Mouse (Mus musculus): ENCODE results near the gene Trip11.

The Trip11 gene

DNA sequence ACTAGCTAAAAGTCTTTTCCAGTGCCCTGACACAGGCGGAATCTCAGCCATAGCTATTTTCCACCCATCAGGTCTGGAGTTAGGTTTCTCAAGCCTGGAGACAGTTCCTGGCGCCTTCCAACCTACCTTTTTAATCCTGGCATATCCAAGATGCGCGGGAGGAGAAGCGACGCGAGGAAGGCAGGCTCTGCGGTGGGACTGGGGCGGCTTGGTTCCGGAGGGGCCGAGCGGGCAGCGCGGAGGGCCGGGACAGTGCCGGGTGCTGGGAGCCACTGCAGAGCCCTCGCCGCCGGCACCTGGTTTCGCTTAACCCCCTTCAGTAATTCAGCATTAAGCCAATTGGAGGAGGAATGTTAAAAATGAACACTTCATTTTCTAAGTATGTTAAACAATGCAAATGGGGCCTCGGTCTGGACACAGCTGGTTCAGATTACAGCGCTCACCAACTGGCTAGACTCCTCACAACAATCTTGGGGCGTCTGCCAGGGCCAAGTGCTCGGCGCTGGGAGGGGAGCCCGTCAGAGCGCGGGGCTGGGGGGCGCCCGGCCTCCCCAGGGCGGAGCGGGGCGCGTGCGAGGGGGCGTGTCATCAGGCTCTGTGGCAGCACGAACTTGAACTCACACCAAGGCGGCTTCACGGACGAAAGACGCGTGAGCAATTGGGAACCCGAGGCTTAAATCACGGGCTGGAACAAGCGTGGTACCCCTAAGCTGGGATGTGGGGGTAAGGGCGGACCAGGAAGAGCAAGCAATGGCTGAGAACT is 94.3 kb downstream of the Trip11 start, which contains the start of gene Fbln5:
Gene Fbln5 (minus strand): TSS at position 448 of the 763 bp plus-strand sequence.
- peak; percentile 27 for DNase-seq

- DNase-seq, result no peak
These were observed 94.8 kb downstream of the Trip11 start for GRCm38 (mm10) chr12:101818246-101818607.

GRCm38 (mm10) chr12:101816810-101817209 is 96.3 kb downstream of the Trip11 start:
- no peak for DNase-seq

DNA sequence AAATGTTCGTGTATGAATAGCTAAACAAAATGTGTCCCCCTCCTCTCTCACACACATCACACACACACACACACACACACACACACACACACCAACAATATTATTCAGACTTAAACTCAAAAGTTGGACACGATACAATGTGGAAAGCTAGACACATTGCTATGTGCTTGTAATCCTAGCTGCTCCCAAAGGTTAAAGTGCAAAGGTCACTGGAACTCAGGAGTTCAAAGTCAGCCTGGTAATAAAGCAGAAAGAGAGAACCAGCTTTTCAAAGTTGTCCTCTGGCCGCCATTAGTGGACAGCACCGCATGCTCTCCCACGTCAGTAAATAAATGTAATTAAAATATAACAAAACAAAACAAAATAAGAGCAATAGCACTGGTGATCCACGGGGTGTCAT is 97.3 kb downstream of the Trip11 start:
- DNase-seq, result no peak

DNA sequence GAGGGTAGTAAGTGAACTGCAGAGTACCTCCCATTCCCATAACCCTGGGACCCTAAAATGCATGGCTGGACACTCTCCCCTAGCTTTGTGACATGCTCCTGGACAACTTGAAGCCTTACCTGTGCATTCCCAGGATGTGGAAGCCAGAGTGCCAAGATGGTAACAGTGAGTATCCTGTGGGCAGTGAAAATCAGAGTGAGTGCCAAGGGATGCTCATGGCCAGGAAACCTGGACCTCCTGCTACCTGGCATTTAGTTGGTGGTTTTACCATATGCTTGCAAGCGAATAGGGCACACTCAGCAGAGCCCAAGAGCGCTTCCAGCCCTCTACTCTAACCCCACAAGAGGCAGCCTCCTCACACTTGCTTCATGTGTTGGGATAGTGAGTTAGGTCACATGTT is 98.6 kb downstream of the Trip11 start:
- DNase-seq, result no peak

DNA sequence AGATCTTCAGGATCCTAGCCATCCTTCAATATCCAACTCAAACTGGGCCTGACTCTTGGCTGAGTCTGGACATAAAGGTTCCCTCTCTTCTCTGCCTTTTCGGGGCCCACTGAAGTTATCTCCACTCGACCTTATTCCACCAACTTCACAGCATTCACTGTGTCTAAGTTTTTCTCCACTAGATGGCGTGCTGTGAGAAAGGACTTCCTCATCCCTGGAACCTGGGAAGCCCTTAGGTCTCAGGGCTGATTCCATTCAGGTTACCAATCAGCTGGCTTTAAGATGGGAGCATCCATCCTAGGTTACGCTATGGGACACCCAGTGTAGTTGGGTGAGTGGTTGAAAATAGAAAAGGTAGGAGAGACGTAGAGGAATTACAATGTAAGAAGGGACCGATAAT is 101.9 kb downstream of the Trip11 start:
- no peak for DNase-seq

GRCm38 (mm10) chr12:101810515-101810914 is 102.6 kb downstream of the Trip11 start:
- no peak for DNase-seq

DNA sequence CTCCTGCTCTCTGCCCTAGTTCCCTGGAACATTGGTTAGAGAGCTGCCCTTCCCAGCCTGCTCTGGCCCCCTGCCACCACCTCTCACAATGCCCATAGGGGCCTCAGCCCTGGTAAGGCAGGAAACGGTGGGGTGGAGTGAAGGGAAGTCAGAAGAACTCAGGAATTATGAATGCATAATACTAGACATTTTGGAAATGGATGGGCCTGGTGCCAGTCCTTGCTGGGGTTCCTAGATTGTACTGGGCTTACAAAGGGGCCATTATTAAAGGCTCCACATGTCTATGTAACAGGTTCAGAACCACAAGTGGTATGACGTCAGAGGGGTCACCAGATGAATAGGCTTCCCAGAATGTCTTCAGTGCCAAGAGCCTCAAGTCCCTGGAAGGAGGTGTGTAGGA is 105.7 kb downstream of the Trip11 start:
- no peak for DNase-seq

- DNase-seq, result no peak
These were observed 110.6 kb downstream of the Trip11 start for GRCm38 (mm10) chr12:101802445-101802844.

DNA sequence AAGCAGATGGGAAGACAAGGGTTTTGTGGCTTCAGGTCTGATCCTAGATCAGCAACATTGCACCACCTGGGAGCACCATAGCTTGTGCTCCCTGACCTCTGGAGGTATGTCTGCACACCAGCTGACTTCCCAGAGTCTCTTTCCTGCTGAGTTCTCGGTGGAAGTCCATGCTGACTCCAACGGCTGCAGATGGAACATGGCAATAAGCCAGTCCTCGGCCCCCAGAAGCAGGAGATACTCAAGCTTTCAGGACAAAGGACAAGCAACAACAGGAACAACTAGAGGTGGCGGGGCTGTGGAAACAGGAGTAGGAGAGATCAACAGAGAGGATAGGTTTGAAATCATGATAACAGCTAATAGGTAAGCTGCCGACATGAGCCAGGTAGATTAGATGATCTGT is 111.3 kb downstream of the Trip11 start:
- DNase-seq, result no peak

GRCm38 (mm10) chr12:101801051-101801450 is 112.0 kb downstream of the Trip11 start:
- DNase-seq, result no peak

GRCm38 (mm10) chr12:101798189-101798922 is 114.7 kb downstream of the Trip11 start:
- DNase-seq, result no peak

- DNase-seq, result no peak
These were observed 118.6 kb downstream of the Trip11 start for GRCm38 (mm10) chr12:101794458-101794857.

DNA sequence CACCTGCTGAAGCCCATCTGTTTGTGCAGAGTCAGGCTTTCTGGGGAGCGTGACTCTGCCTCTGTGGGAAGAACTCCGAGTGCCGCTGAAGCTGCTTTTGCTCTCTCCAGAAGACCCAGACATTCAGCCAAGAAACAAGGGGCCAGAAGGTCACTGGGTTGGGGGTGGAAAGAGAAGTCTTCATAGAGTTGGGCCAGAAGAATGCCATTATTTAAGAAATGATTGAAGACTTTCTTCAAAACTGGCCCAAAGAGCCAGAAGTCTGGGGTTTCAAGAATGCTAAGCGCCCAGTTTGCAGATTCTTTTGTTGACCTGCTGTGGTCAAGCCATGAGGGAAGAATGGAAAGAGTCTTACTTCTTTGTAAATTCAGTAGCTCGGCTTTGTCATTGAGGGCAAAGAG is 119.8 kb downstream of the Trip11 start:
- DNase-seq, result no peak

GRCm38 (mm10) chr12:101792684-101793083 is 120.4 kb downstream of the Trip11 start:
- DNase-seq, result no peak

DNA sequence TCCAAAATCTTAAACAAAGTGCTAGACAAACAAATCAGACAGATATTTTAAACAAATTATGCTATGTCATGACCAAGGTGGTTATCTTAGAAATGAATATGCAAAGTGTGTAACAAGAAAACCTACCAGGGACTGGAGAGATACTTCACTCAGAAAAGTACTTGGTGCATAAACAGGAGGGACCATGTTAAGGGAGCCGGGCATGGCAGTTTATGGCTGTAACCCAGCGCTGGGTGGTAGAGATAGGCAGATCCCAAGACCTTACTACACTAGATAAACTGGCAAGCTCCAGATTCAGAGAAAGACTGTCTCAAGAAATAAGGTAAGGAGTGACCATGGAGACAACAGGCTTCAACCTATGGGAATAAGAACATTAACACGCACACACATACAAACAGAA is 123.3 kb downstream of the Trip11 start:
- no peak for DNase-seq

GRCm38 (mm10) chr12:101789250-101789649 is 123.8 kb downstream of the Trip11 start:
- DNase-seq, result no peak
